Mouse (Mus musculus) hindbrain, embryonic 15.5 days (tissue): ENCODE measurements around the gene Cyp24a1. TPM values are rescaled to one million over a fixed set of nuclear protein-coding genes. Genes with fewer than 3 reads are reported as not detected.

Experiments used
- ATAC-seq: fragments of 200-750 bp; cut with Nextera tagmentation; 2 replicates; pipeline ENCODE4 v1.8.0; 2017; ENCODE audit warnings: low read depth, moderate number of reproducible peaks, moderate TSS enrichment; ENCODE audit not compliant: low FRiP score
- H3K27ac ChIP-seq: fragments of 300-500 bp; sonication (generic); replicated peaks from 2 replicates; pipeline ENCODE4 v1.5.1; 2015; ENCODE audit warnings: mild to moderate bottlenecking, inconsistent platforms
- H3K27me3 ChIP-seq: fragments of 300-500 bp; sonication (generic); 2 replicates; pipeline ENCODE4 v1.6.1; 2015; ENCODE audit warnings: control low read depth, inconsistent platforms
- H3K36me3 ChIP-seq: fragments of 300-500 bp; sonication (generic); 2 replicates; pipeline ENCODE4 v1.6.1; 2015; ENCODE audit warnings: control low read depth, inconsistent platforms
- H3K4me1 ChIP-seq: fragments of 300-500 bp; sonication (generic); replicated peaks from 2 replicates; pipeline ENCODE4 v1.6.1; 2015; ENCODE audit warnings: control low read depth, inconsistent platforms
- H3K4me2 ChIP-seq: fragments of 300-500 bp; sonication (generic); 2 replicates; pipeline ENCODE4 v1.6.1; 2015; ENCODE audit warnings: moderate library complexity, mild to moderate bottlenecking, inconsistent platforms
- H3K4me3 ChIP-seq: fragments of 300-500 bp; sonication (generic); 2 replicates; pipeline ENCODE4 v1.5.1; 2015; ENCODE audit warnings: mild to moderate bottlenecking, inconsistent platforms
- H3K9ac ChIP-seq: fragments of 300-500 bp; sonication (generic); 2 replicates; pipeline ENCODE4 v1.6.1; 2015; ENCODE audit warnings: inconsistent platforms
- H3K9me3 ChIP-seq: fragments of 300-500 bp; sonication (generic); 2 replicates; pipeline ENCODE4 v1.6.1; 2016; ENCODE audit warnings: control low read depth, inconsistent platforms
- WGBS: fragments of 180-500 bp; shearing (Covaris S2); methylation state at CpG from one replicate; pipeline ENCODE4 v1.1.7; 2015; 5-methylcytosine and 5-hydroxymethylcytosine counted together
- polyA plus RNA-seq: library from polyadenylated mRNA; unstranded; fragments of >200 nt; fragmentation: Nextera tagmentation; extraction: Ambion mirVana; gene quantifications from 2 replicates; pipeline ENCODE4 v1.2.1, GENCODE M21; 2015

The Cyp24a1 gene
- polyA plus RNA-seq: 0.10 and 0.14 TPM in 2 replicates

- 0% methylated on average over 36 of the region's 36 CpGs for WGBS
- Histone ChIP-seq H3K4me3 (peak within 1 kb of the TSS; percentile 28), H3K9ac (0 out of 2 replicates have a peak within 1 kb of the TSS, but pooled peaks have one; percentile 2), H3K9me3 (no peaks in the 10 kb centered on the region), H3K36me3 (no peaks in the 10 kb centered on the region), H3K4me1 (peaks cover 22% of the 10 kb centered on the region), H3K4me2 (peak within 1 kb of the TSS; percentile 57), H3K27me3 (peaks cover 54% of the 10 kb centered on the region), H3K27ac (no peak within 1 kb of the TSS)
- ATAC-seq: peak; percentile 59
These were observed at the start of gene Cyp24a1 for GRCm38 (mm10) chr2:170497091-170497566. Cyp24a1 (minus strand) TSS chr2:170497145.

GRCm38 (mm10) chr2:170545745-170546144 lies 48.8 kb upstream of the Cyp24a1 start:
- H3K27me3 ChIP-seq: no peaks in the 10 kb centered on the region
- ATAC-seq: no peak
- no peaks in the 10 kb centered on the region for H3K9me3 ChIP-seq
- H3K27ac ChIP-seq: no peak overlapping the region
- peaks cover 22% of the 10 kb centered on the region for H3K4me1 ChIP-seq
- no peaks in the 10 kb centered on the region for H3K36me3 ChIP-seq
- no peak overlapping the region for H3K9ac ChIP-seq
- H3K4me2 ChIP-seq: no peak overlapping the region
- no peak overlapping the region for H3K4me3 ChIP-seq
- WGBS: 67% methylated on average over 4 of the region's 4 CpGs

GRCm38 (mm10) chr2:170544950-170545349 lies 48.0 kb upstream of the Cyp24a1 start:
- 91% methylated on average over 7 of the region's 7 CpGs for WGBS
- no peaks in the 10 kb centered on the region for H3K36me3 ChIP-seq
- no peak overlapping the region for H3K27ac ChIP-seq
- H3K9ac ChIP-seq: no peak overlapping the region
- peaks cover 16% of the 10 kb centered on the region for H3K4me1 ChIP-seq
- H3K27me3 ChIP-seq: no peaks in the 10 kb centered on the region
- no peaks in the 10 kb centered on the region for H3K9me3 ChIP-seq
- no peak for ATAC-seq
- no peak overlapping the region for H3K4me2 ChIP-seq
- no peak overlapping the region for H3K4me3 ChIP-seq

GRCm38 (mm10) chr2:170544159-170544558 lies 47.2 kb upstream of the Cyp24a1 start:
- H3K4me1 ChIP-seq: peaks cover 12% of the 10 kb centered on the region
- H3K9me3 ChIP-seq: no peaks in the 10 kb centered on the region
- H3K36me3 ChIP-seq: no peaks in the 10 kb centered on the region
- H3K9ac ChIP-seq: no peak overlapping the region
- H3K27me3 ChIP-seq: no peaks in the 10 kb centered on the region
- ATAC-seq: no peak
- no peak overlapping the region for H3K4me2 ChIP-seq
- no peak overlapping the region for H3K4me3 ChIP-seq
- 53% methylated on average over 3 of the region's 3 CpGs for whole genome bisulfite sequencing
- H3K27ac ChIP-seq: no peak overlapping the region

GRCm38 (mm10) chr2:170543625-170544024 lies 46.7 kb upstream of the Cyp24a1 start:
- WGBS: 89% methylated on average over 4 of the region's 5 CpGs
- ATAC-seq: no peak
- H3K27ac ChIP-seq: no peak overlapping the region
- no peak overlapping the region for H3K9ac ChIP-seq
- H3K27me3 ChIP-seq: no peaks in the 10 kb centered on the region
- H3K36me3 ChIP-seq: no peaks in the 10 kb centered on the region
- no peak overlapping the region for H3K4me3 ChIP-seq
- no peaks in the 10 kb centered on the region for H3K9me3 ChIP-seq
- H3K4me1 ChIP-seq: peaks cover 10% of the 10 kb centered on the region
- no peak overlapping the region for H3K4me2 ChIP-seq

- no peak overlapping the region for H3K4me2 ChIP-seq
- no peaks in the 10 kb centered on the region for H3K27me3 ChIP-seq
- no peaks in the 10 kb centered on the region for H3K9me3 ChIP-seq
- H3K4me1 ChIP-seq: peaks cover 4% of the 10 kb centered on the region; the same call in 1 of the 2 replicates
- no peak overlapping the region for H3K4me3 ChIP-seq
- no peak overlapping the region for H3K9ac ChIP-seq
- 74% methylated on average over 9 of the region's 9 CpGs for WGBS
- H3K27ac ChIP-seq: no peak overlapping the region
- H3K36me3 ChIP-seq: no peaks in the 10 kb centered on the region
- no peak for ATAC-seq
These were observed 42.3 kb upstream of the Cyp24a1 start for GRCm38 (mm10) chr2:170539211-170539610.

GRCm38 (mm10) chr2:170535841-170536240 lies 38.9 kb upstream of the Cyp24a1 start:
- Histone ChIP-seq H3K9ac (no peak overlapping the region), H3K4me2 (no peak overlapping the region), H3K36me3 (no peaks in the 10 kb centered on the region), H3K27me3 (no peaks in the 10 kb centered on the region), H3K9me3 (no peaks in the 10 kb centered on the region), H3K4me1 (peaks cover 4% of the 10 kb centered on the region; the same call in 1 of the 2 replicates), H3K4me3 (no peak overlapping the region), H3K27ac (no peak overlapping the region)
- ATAC-seq: no peak

GRCm38 (mm10) chr2:170534803-170535174 lies 37.8 kb upstream of the Cyp24a1 start:
- ATAC-seq: no peak
- H3K9me3 ChIP-seq: no peaks in the 10 kb centered on the region
- peaks cover 4% of the 10 kb centered on the region; the same call in 1 of the 2 replicates for H3K4me1 ChIP-seq
- WGBS: 91% methylated on average over 11 of the region's 11 CpGs
- no peak overlapping the region for H3K4me2 ChIP-seq
- H3K27ac ChIP-seq: no peak overlapping the region
- no peaks in the 10 kb centered on the region for H3K27me3 ChIP-seq
- H3K36me3 ChIP-seq: no peaks in the 10 kb centered on the region
- no peak overlapping the region for H3K9ac ChIP-seq
- no peak overlapping the region for H3K4me3 ChIP-seq

- Histone ChIP-seq H3K27ac (no peak overlapping the region), H3K4me2 (no peak overlapping the region), H3K4me1 (peaks cover 4% of the 10 kb centered on the region; the same call in 1 of the 2 replicates), H3K9ac (no peak overlapping the region), H3K4me3 (no peak overlapping the region), H3K27me3 (no peaks in the 10 kb centered on the region), H3K9me3 (no peaks in the 10 kb centered on the region), H3K36me3 (no peaks in the 10 kb centered on the region)
- 51% methylated on average over 12 of the region's 12 CpGs for WGBS
- no peak for ATAC-seq
These were observed 37.3 kb upstream of the Cyp24a1 start for GRCm38 (mm10) chr2:170534116-170534802.

- Histone ChIP-seq H3K9me3 (no peaks in the 10 kb centered on the region), H3K4me1 (no peaks in the 10 kb centered on the region), H3K9ac (no peak overlapping the region), H3K36me3 (no peaks in the 10 kb centered on the region), H3K27ac (no peak overlapping the region), H3K27me3 (no peaks in the 10 kb centered on the region), H3K4me2 (no peak overlapping the region), H3K4me3 (no peak overlapping the region)
- ATAC-seq: no peak
- 94% methylated on average over 3 of the region's 3 CpGs for WGBS
These were observed 33.3 kb upstream of the Cyp24a1 start for GRCm38 (mm10) chr2:170530256-170530655.

GRCm38 (mm10) chr2:170529766-170530165 lies 32.8 kb upstream of the Cyp24a1 start:
- Histone ChIP-seq H3K9me3 (no peaks in the 10 kb centered on the region), H3K4me1 (no peaks in the 10 kb centered on the region), H3K27ac (no peak overlapping the region), H3K9ac (no peak overlapping the region), H3K4me2 (no peak overlapping the region), H3K36me3 (no peaks in the 10 kb centered on the region), H3K4me3 (no peak overlapping the region), H3K27me3 (no peaks in the 10 kb centered on the region)
- no peak for ATAC-seq
- WGBS: 85% methylated on average over 7 of the region's 7 CpGs

- 82% methylated on average over 16 of the region's 16 CpGs for whole genome bisulfite sequencing
- no peaks in the 10 kb centered on the region for H3K36me3 ChIP-seq
- H3K4me3 ChIP-seq: no peak overlapping the region
- no peak overlapping the region for H3K4me2 ChIP-seq
- no peaks in the 10 kb centered on the region for H3K27me3 ChIP-seq
- H3K9ac ChIP-seq: no peak overlapping the region
- H3K9me3 ChIP-seq: no peaks in the 10 kb centered on the region
- no peaks in the 10 kb centered on the region for H3K4me1 ChIP-seq
- H3K27ac ChIP-seq: no peak overlapping the region
- no peak for ATAC-seq
These were observed 31.1 kb upstream of the Cyp24a1 start for GRCm38 (mm10) chr2:170528061-170528460.

- no peak overlapping the region for H3K4me2 ChIP-seq
- H3K36me3 ChIP-seq: no peaks in the 10 kb centered on the region
- H3K4me1 ChIP-seq: no peaks in the 10 kb centered on the region
- no peak overlapping the region for H3K27ac ChIP-seq
- no peak overlapping the region for H3K4me3 ChIP-seq
- no peaks in the 10 kb centered on the region for H3K9me3 ChIP-seq
- no peak overlapping the region for H3K9ac ChIP-seq
- 94% methylated on average over 8 of the region's 8 CpGs for WGBS
- no peaks in the 10 kb centered on the region for H3K27me3 ChIP-seq
- no peak for ATAC-seq
These were observed 29.6 kb upstream of the Cyp24a1 start for GRCm38 (mm10) chr2:170526513-170526912.
